Mouse (Mus musculus) right cerebral cortex, postnatal 10 days (tissue): ENCODE measurements around the gene Dhrs4.

Experiments used
- DNase-seq, 2 experiments: peaks; one replicate each; pipeline ENCODE4 v3.0.0; 2021; ENCODE audit warnings: low spot score in 2 of 2

The Dhrs4 gene

GRCm38 (mm10) chr14:55527940-55528339 is 49.4 kb downstream of the Dhrs4 start:
- no peak for DNase-seq

- DNase-seq: no peak
Measured at GRCm38 (mm10) chr14:55536116-55536745, 57.7 kb downstream of the Dhrs4 start.
